Mouse (Mus musculus): ENCODE measurements around the gene Cacng7.

- TF ChIP-seq CTCF (IDR thresholded peaks at IDR 0.05; ENCODE audit: extremely low read depth, insufficient read depth, low read length) (no peak), POLR2A (IDR thresholded peaks at IDR 0.05; ENCODE audit: extremely low read depth, insufficient read depth, low read length) (no peak)
Measured at GRCm38 (mm10) chr7:3331171-3331570, 1.6 kb upstream of the Cacng7 start.

Measured in cortical plate, adult 2 months (tissue).